Mouse (Mus musculus) megakaryocyte, embryonic 14.5 days (primary cell): ENCODE results near the gene Fbxl5. TPM values are rescaled to one million over a fixed set of nuclear protein-coding genes. Genes with fewer than 3 reads are reported as not detected.
A peak's percentile ranks its signal among the peaks of the same experiment; 100 is the strongest.

Experiments used
- H3K27me3 ChIP-seq: replicated peaks from 2 replicates; pipeline ENCODE3; 2012; ENCODE audit warnings: inconsistent platforms
- H3K36me3 ChIP-seq: replicated peaks from 2 replicates; pipeline ENCODE3; 2012; ENCODE audit warnings: low read length, inconsistent platforms, mixed read lengths
- H3K4me1 ChIP-seq: 2 replicates; pipeline ENCODE4 v1.6.1; 2012; ENCODE audit warnings: inconsistent platforms
- H3K4me3 ChIP-seq: replicated peaks from 2 replicates; pipeline ENCODE3; 2012; ENCODE audit warnings: moderate library complexity, mild to moderate bottlenecking, inconsistent platforms
- H3K9me3 ChIP-seq: 2 replicates; pipeline ENCODE4 v1.6.1; 2012; ENCODE audit warnings: inconsistent platforms
- FLI1 ChIP-seq: IDR thresholded peaks from 2 replicates; pipeline ENCODE4 v1.6.1; 2012; ENCODE audit warnings: low read length, inconsistent platforms, mixed read lengths
- GATA1 ChIP-seq: IDR thresholded peaks from 3 replicates; pipeline ENCODE4 v1.6.1; 2012; ENCODE audit warnings: mixed read lengths, low read length, inconsistent platforms, borderline replicate concordance
- polyA plus RNA-seq: library from polyadenylated mRNA; stranded (reverse); fragments of >175 nt; gene quantifications from 2 replicates; pipeline ENCODE4 v1.2.3, GENCODE M21; 2012; ENCODE audit warnings: low replicate concordance; ENCODE audit not compliant: insufficient read depth

The Fbxl5 gene
- polyA plus RNA-seq, result 1.3 TPM in 1 of 2 replicates, not detected in the other

- TF ChIP-seq FLI1 (no peak), GATA1 (no peak)
- H3K4me1 ChIP-seq, result peaks cover 5% of the 10 kb centered on the region
- peaks cover 8% of the 10 kb centered on the region for H3K27me3 ChIP-seq
Measured at GRCm38 (mm10) chr5:43821538-43821937, at the start of gene Fbxl5. TSS of gene Fbxl5 (minus strand) at chr5:43821638.

DNA sequence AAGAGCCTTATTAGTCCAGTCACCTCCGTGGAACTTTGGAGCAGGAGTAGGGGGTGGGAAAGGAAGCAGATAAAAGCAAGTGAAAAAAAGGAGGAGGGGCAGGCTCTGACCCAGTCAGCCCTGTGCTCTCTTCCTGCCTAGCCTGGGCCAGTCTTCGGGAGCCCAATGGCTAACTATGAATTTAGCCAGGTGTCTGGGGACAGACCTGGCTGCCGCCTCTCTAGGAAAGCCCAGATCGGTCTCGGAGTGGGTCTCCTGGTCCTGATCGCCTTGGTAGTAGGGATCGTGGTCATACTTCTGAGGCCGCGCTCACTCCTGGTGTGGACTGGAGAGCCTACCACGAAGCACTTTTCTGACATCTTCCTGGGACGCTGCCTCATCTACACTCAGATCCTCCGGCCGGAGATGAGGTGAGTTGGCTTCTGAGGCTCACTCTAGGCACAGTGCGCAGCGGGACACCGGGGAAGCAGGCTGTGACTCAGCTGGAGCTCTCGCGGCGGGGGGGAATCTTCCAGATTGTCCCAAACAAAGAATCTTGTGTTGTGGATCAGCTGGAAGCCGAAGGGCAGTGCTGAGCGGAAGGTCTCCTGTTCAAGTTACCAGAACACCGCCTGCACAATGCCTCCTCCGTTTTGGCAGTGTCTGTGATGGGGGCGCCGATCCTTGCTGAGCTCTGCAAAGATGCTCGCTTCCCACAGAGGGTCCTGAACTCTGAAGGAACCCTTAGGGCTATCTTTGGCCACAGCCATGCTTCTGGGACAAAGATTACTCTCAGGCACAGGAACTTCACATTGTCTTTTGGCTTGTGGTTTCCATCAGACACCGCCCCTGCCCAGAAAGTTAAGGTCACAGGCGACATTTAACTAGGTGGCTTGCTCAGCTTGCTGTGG is 47.5 kb upstream of the Fbxl5 start:
- peaks cover 7% of the 10 kb centered on the region for H3K36me3 ChIP-seq
- TF ChIP-seq FLI1 (no peak), GATA1 (no peak)
- H3K27me3 ChIP-seq, result no peaks in the 10 kb centered on the region
- no peaks in the 10 kb centered on the region for H3K9me3 ChIP-seq
- H3K4me1 ChIP-seq, result peaks cover 86% of the 10 kb centered on the region
- peak overlapping the region; percentile 93 for H3K4me3 ChIP-seq

More at GRCm38 (mm10) chr5:43821538-43821937, at the start of gene Fbxl5:
- Histone ChIP-seq H3K4me3 (no peak within 1 kb of the TSS), H3K9me3 (no peaks in the 10 kb centered on the region), H3K36me3 (no peaks in the 10 kb centered on the region)

DNA sequence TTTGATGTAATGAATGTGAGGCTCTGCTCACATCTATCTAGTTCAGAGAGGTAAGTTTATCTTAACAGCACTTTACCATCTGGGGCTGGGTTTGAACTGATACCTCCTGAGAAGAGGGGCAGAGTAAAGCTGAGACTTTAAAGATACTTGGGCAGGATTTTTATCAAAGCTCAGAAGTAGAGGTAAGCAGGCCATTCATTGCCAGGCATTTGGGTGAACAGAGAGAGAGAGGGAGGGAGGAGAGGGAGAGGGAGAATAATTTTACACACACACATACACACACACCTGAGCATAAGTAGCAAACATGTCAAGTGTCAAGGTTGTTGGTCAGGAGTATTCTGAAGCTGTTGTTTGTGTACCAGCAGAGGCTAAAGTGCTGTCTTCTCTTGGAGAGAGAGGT is 46.8 kb upstream of the Fbxl5 start, which contains the start of gene Cd38:
Cd38 (plus strand) TSS at position 301 of the 400 bp plus-strand sequence.
- Histone ChIP-seq H3K27me3 (no peaks in the 10 kb centered on the region), H3K4me3 (peak within 1 kb of the TSS; percentile 93), H3K4me1 (peaks cover 87% of the 10 kb centered on the region), H3K36me3 (peaks cover 2% of the 10 kb centered on the region), H3K9me3 (no peaks in the 10 kb centered on the region)
- TF ChIP-seq FLI1 (no peak), GATA1 (no peak)

GRCm38 (mm10) chr5:43865316-43865715 is 43.9 kb upstream of the Fbxl5 start:
- TF ChIP-seq FLI1, result no peak
- H3K27me3 ChIP-seq, result no peaks in the 10 kb centered on the region
- H3K36me3 ChIP-seq, result no peaks in the 10 kb centered on the region
- no peaks in the 10 kb centered on the region for H3K9me3 ChIP-seq
- peak overlapping the region; percentile 74 for H3K4me3 ChIP-seq
- peaks cover 73% of the 10 kb centered on the region for H3K4me1 ChIP-seq

DNA sequence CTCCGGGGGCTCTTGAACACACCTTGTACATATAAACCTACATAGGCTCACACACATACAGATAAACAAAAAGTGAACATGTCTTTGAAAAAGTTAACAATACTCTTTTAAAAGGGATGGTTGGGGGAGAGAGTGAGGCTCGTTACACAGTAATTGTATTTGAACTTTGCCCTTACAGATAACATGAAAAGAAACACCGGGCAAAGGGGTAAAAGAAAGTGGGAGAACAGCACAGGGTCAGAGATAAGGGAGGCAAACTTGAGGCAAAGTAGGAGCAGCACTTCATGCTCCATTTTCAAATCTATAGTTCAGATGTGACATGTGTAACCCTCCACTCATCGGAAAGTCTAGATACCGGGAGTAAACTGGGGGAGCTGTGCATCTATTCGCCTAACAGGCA is 42.2 kb upstream of the Fbxl5 start:
- no peak for TF ChIP-seq GATA1
- TF ChIP-seq FLI1, result no peak
- H3K4me3 ChIP-seq, result no peak overlapping the region
- peaks cover 57% of the 10 kb centered on the region for H3K4me1 ChIP-seq
- H3K27me3 ChIP-seq, result no peaks in the 10 kb centered on the region
- no peaks in the 10 kb centered on the region for H3K36me3 ChIP-seq
- peaks cover 7% of the 10 kb centered on the region; the same call in 1 of the 2 replicates for H3K9me3 ChIP-seq

DNA sequence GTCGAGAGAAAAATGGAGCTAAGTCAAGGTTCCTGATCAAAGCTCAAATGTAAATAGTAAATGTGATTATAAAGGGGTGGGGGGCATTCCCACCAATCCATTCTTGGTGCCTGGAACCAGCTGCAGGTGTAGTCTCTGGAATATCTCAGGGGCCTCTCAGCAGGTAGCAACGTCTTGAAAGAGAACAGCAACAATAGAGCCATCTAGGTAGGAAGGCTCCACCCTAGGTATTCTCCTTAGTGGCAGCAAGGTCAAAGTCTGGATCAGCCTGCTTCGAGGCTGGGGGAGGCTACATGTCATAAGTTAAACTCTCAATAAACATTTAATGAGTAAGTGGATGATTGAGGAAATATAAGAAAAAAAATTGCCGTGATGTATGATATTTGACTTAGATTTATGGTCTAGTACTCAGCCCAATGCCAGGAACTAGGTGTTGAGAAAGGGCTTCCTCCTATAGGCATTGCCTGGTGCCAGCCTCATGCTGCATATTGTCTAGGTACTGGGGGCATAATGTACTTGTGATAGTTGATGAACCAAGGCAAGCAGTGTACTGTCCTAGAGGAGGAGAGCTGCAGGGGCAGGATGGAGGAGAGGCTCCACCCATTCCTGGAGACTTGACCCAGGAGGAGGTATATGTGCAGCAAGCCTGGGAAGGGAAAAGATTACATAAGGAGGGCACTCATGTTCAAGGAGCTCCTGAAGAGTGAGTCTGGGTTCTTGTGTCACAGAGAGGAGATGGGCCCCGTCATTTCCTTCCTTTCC is 39.4 kb upstream of the Fbxl5 start:
- no peaks in the 10 kb centered on the region for H3K27me3 ChIP-seq
- no peak for TF ChIP-seq GATA1
- no peak overlapping the region for H3K4me3 ChIP-seq
- peaks cover 41% of the 10 kb centered on the region for H3K4me1 ChIP-seq
- peaks cover 16% of the 10 kb centered on the region; the same call in 1 of the 2 replicates for H3K9me3 ChIP-seq
- peaks cover 4% of the 10 kb centered on the region for H3K36me3 ChIP-seq

GRCm38 (mm10) chr5:43860096-43860495 is 38.7 kb upstream of the Fbxl5 start:
- Histone ChIP-seq H3K4me3 (no peak overlapping the region), H3K27me3 (no peaks in the 10 kb centered on the region), H3K4me1 (peaks cover 41% of the 10 kb centered on the region), H3K36me3 (peaks cover 4% of the 10 kb centered on the region), H3K9me3 (peaks cover 16% of the 10 kb centered on the region; the same call in 1 of the 2 replicates)
- no peak for TF ChIP-seq FLI1
- no peak for TF ChIP-seq GATA1

- no peaks in the 10 kb centered on the region for H3K27me3 ChIP-seq
- peaks cover 41% of the 10 kb centered on the region for H3K4me1 ChIP-seq
- peaks cover 4% of the 10 kb centered on the region for H3K36me3 ChIP-seq
- peaks cover 16% of the 10 kb centered on the region; the same call in 1 of the 2 replicates for H3K9me3 ChIP-seq
- H3K4me3 ChIP-seq, result no peak overlapping the region
- TF ChIP-seq GATA1, result no peak
- TF ChIP-seq FLI1, result no peak
Measured at GRCm38 (mm10) chr5:43859663-43860062, 38.2 kb upstream of the Fbxl5 start.

DNA sequence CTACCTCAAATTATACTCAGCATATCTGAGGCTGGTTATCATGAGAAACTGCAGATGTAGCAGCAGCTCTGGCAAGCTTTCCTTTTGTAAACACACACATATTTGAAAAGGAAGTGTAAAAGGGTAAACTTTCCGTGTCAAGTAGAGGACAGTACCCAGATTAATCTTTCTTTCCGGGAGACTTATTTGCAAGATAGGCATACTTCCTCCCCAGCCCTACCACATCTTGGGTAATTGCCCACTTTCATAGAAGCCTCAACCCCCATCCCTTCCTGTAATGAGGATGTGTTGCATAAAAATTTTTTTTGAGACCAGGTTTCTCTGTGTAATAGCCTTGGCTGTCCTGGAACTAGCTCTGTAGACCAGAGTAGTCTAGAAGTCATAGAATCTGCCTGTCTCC is 34.3 kb upstream of the Fbxl5 start:
- no peak overlapping the region for H3K4me3 ChIP-seq
- H3K4me1 ChIP-seq, result peaks cover 46% of the 10 kb centered on the region
- peaks cover 4% of the 10 kb centered on the region for H3K36me3 ChIP-seq
- H3K27me3 ChIP-seq, result no peaks in the 10 kb centered on the region
- TF ChIP-seq GATA1 (no peak), FLI1 (no peak)
- peaks cover 19% of the 10 kb centered on the region; the same call in 1 of the 2 replicates for H3K9me3 ChIP-seq
